Mouse (Mus musculus) embryonic fibroblast, embryonic 13.5 days (primary cell): ENCODE results near the gene Ormdl1.
"Not testable (repeated sequence)": the region's sequence is repeated elsewhere in the genome, so short reads cannot be mapped to it uniquely, and the experiment has no call there.

ENCODE experiments used
- CTCF ChIP-seq: IDR thresholded peaks from 2 replicates; pipeline ENCODE4 v1.5.1; 2011; ENCODE audit warnings: mild to moderate bottlenecking, control low read depth, low read length, moderate library complexity, borderline replicate concordance; ENCODE audit not compliant: insufficient read depth
- POLR2A ChIP-seq: IDR thresholded peaks from 2 replicates; pipeline ENCODE4 v1.6.1; 2011; ENCODE audit warnings: low read depth, mild to moderate bottlenecking, control low read depth, low read length, moderate library complexity

GRCm38 (mm10) chr1:53264958-53265612 lies 31.8 kb upstream of the Ormdl1 start:
- TF ChIP-seq CTCF, POLR2A: not testable (repeated sequence)
